Mouse (Mus musculus) cerebellum, adult 2 months (tissue): ENCODE measurements around the gene Hal. TPM values are rescaled to one million over a fixed set of nuclear protein-coding genes. Genes with fewer than 3 reads are reported as not detected.

Source experiments
- DNase-seq, 2 experiments: peaks; one replicate each; pipeline ENCODE4 v3.0.0; 2021
- H3K27ac ChIP-seq: fragments of 200-500 bp; 2 replicates; pipeline ENCODE4 v1.5.1; 2012; ENCODE audit warnings: low read length, control low read depth, inconsistent platforms; ENCODE audit not compliant: insufficient read depth
- H3K27me3 ChIP-seq: fragments of 200-500 bp; 2 replicates; pipeline ENCODE4 v1.6.1; 2012; ENCODE audit warnings: inconsistent platforms, mild to moderate bottlenecking, low read length, moderate library complexity; ENCODE audit not compliant: control insufficient read depth, insufficient read depth
- H3K4me1 ChIP-seq: fragments of 200-500 bp; 2 replicates; pipeline ENCODE4 v1.6.1; 2011; ENCODE audit warnings: low read length; ENCODE audit not compliant: control insufficient read depth, insufficient read depth
- H3K4me3 ChIP-seq: fragments of 200-500 bp; replicated peaks from 2 replicates; pipeline ENCODE3; 2011; ENCODE audit warnings: mild to moderate bottlenecking, low read depth, low read length, control low read depth; ENCODE audit not compliant: insufficient read depth
- CTCF ChIP-seq: fragments of 200-500 bp; IDR thresholded peaks from 2 replicates; pipeline ENCODE4 v1.5.1; 2011; ENCODE audit warnings: low read depth, mild to moderate bottlenecking, control low read depth, low read length, moderate library complexity, borderline replicate concordance; ENCODE audit not compliant: insufficient read depth
- POLR2A ChIP-seq: fragments of 200-500 bp; IDR thresholded peaks from 2 replicates; pipeline ENCODE4 v1.6.1; 2011; ENCODE audit warnings: low read length, control low read depth, borderline replicate concordance; ENCODE audit not compliant: insufficient read depth
- WGBS: fragments of 180-500 bp; shearing (Covaris S2); methylation state at CpG from one replicate; pipeline ENCODE4 v1.1.7; 2018; 5-methylcytosine and 5-hydroxymethylcytosine counted together
- polyA plus RNA-seq: library from polyadenylated mRNA; depleted of rRNA; stranded (reverse); fragments of >200 nt; gene quantifications from 2 replicates; pipeline ENCODE4 v1.2.3, GENCODE M21; 2012

Gene Hal
- polyA plus RNA-seq, 1 experiment: 0.18 TPM

DNA sequence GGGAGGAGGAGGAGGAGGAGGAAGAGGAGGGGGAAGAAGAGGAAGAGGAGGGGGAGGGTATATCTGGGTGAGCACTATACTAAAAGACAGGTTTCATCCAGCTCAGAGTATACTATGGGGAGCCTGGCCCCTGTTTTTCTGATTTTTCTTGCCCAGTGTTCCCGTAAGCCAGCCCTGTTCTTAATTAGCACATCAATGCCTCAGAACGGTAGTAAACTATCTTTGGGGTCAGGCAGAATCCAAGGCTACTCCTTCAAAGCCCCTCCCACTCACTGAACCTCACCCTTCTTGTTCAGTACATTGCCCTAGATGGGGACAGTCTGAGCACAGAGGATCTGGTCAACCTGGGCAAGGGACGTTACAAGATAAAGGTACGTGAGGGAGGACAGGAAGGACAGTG, 1.9 kb downstream of the Hal start:
- no peak for DNase-seq
- WGBS: 61% methylated on average over 4 of the region's 4 CpGs
- TF ChIP-seq CTCF: no peak
- TF ChIP-seq POLR2A: no peak
- Histone ChIP-seq H3K27me3 (no peaks in the 10 kb centered on the region), H3K4me1 (no peaks in the 10 kb centered on the region), H3K27ac (no peak overlapping the region), H3K4me3 (no peak overlapping the region)

- H3K27me3 ChIP-seq: no peaks in the 10 kb centered on the region
- DNase-seq: no peak
These were observed 12.3 kb downstream of the Hal start for GRCm38 (mm10) chr10:93500864-93501263.

DNA sequence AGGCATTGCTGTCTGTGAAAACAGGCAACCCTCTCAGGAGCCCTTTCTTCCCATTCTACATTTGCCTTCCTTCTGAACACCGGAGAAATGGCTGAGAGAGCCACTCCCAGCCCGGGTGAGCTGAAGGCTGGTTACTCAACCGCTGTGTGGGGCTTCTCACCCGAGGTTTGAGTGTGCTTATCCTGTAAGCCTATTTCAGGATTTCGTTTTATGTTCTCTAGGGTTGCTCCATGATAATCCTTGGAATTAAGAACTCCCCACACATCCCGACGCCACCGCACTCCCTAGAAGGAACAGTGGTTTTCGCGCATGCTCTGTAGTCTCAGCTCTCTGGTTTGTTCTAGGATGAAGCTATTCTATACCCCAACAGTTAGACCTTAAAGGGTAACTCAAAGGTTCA, 12.8 kb downstream of the Hal start:
- WGBS: 64% methylated on average over 10 of the region's 10 CpGs
- DNase-seq: no peak
- Histone ChIP-seq H3K27me3 (no peaks in the 10 kb centered on the region), H3K27ac (no peak overlapping the region), H3K4me1 (no peaks in the 10 kb centered on the region), H3K4me3 (no peak overlapping the region)
- TF ChIP-seq POLR2A (no peak), CTCF (no peak)

More at GRCm38 (mm10) chr10:93500864-93501263, 12.3 kb downstream of the Hal start:
- Histone ChIP-seq H3K4me3 (no peak overlapping the region), H3K27ac (no peak overlapping the region), H3K4me1 (no peaks in the 10 kb centered on the region)
- no peak for TF ChIP-seq POLR2A
- TF ChIP-seq CTCF: no peak
- WGBS: 31% methylated on average over 10 of the region's 10 CpGs

DNA sequence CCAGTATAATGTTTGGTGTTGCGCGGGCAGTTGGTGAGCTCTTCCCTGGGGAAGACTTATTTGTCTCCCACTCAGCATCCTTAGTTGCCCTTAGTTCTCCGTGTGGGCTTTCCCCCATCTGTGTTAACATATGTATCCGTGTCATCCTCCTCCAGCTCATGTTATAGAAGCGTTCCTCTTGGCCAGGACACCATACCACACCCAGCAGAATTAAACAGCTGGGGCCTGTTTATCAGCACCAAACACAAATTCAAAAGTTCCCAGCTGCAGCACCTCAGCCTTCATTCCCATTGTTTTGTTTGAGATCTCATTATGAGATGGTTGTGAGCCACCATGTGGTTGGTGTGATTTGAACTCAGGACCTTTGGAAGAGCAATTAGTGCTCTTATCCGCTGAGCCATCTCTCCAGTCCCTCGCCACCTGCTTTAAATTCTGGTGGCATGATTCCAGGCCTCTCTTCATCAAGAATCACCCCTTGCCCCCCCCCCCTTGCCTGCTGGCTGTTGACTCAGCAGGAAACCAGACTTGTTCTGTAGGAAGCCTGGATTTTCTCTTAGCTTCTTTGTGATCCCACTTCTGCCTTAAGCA, 19.9 kb downstream of the Hal start:
- Histone ChIP-seq H3K27ac (no peak overlapping the region), H3K27me3 (no peaks in the 10 kb centered on the region), H3K4me3 (no peak overlapping the region), H3K4me1 (no peaks in the 10 kb centered on the region)
- 72% methylated on average over 7 of the region's 7 CpGs for WGBS
- no peak for TF ChIP-seq POLR2A
- TF ChIP-seq CTCF: no peak
- no peak for DNase-seq

DNA sequence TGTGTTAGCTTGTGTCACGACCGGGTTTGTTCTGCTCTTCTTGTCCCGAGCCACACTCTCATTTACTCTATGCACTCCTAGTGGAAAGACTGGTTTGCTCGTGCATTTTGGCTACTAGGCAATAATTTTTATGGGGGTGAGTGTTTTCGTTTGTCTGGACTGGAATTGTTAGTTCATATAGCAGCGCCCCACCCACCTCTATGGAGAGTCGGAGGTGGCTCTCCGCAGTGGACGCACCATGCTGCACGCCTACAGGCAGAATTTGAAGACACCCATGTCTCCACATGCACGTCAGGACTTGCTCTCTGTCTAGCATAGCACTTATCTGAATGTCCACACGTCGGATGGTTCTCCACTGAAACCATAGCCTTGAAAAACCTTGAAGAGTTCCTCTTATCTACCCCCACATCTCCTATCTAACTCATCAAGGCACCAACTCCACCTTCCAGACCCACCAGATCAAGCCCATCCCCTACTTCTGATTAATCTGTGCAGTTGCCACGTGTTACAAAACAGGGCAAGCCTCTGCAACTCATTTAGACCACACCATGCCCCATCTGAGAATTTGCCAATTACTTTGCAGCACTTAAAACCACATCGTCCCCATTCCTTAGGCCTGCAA, 21.1 kb downstream of the Hal start:
- TF ChIP-seq POLR2A (no peak), CTCF (no peak)
- H3K27ac ChIP-seq: no peak overlapping the region
- no peaks in the 10 kb centered on the region for H3K4me1 ChIP-seq
- WGBS: 92% methylated on average over 15 of the region's 15 CpGs
- H3K4me3 ChIP-seq: no peak overlapping the region
- no peak for DNase-seq
- no peaks in the 10 kb centered on the region for H3K27me3 ChIP-seq

GRCm38 (mm10) chr10:93515419-93515818, 26.9 kb downstream of the Hal start:
- no peaks in the 10 kb centered on the region; the same call in 1 of the 2 replicates for H3K4me1 ChIP-seq
- 54% methylated on average over 1 of the region's 1 CpGs for WGBS
- H3K27me3 ChIP-seq: no peaks in the 10 kb centered on the region
- no peak overlapping the region for H3K4me3 ChIP-seq
- DNase-seq: no peak
- no peak for TF ChIP-seq CTCF
- no peak for TF ChIP-seq POLR2A
- H3K27ac ChIP-seq: no peak overlapping the region

DNA sequence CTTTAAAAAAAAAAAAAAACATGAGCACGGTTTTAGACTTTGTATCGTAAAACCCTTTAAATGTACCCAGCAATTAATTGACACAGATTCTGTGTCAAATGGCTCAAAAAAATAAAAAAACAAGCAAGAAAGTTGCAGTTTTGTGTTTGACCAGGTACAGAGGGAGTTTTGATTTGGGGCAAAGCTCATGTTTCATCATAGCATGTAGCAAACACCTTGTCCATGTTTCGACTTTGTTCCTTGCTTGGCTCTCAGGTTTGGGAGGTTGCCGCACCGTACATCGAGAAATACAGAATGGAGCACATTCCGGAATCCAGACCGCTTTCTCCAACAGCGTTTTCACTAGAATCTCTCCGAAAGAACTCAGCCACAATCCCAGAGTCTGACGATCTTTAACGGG, 27.4 kb downstream of the Hal start:
- WGBS: 87% methylated on average over 12 of the region's 12 CpGs
- H3K4me3 ChIP-seq: no peak overlapping the region
- no peak for DNase-seq

GRCm38 (mm10) chr10:93517754-93518153, 29.2 kb downstream of the Hal start:
- TF ChIP-seq CTCF: no peak
- no peak for TF ChIP-seq POLR2A
- 80% methylated on average over 4 of the region's 4 CpGs for WGBS

More for the DNA sequence above, 27.4 kb downstream of the Hal start:
- Histone ChIP-seq H3K4me1 (peaks cover 3% of the 10 kb centered on the region; the same call in 1 of the 2 replicates), H3K27ac (no peak overlapping the region), H3K27me3 (no peaks in the 10 kb centered on the region)
- no peak for TF ChIP-seq CTCF
- TF ChIP-seq POLR2A: no peak

More at GRCm38 (mm10) chr10:93517754-93518153, 29.2 kb downstream of the Hal start:
- Histone ChIP-seq H3K4me1 (peaks cover 3% of the 10 kb centered on the region; the same call in 1 of the 2 replicates), H3K27me3 (no peaks in the 10 kb centered on the region), H3K27ac (no peak overlapping the region), H3K4me3 (no peak overlapping the region)
- DNase-seq: no peak
